Mouse (Mus musculus) midbrain, embryonic 11.5 days (tissue): ENCODE measurements around the gene Rcsd1. TPM values are rescaled to one million over a fixed set of nuclear protein-coding genes. Genes with fewer than 3 reads are reported as not detected.

Source experiments
- ATAC-seq: fragments of 200-750 bp; cut with Nextera tagmentation; 2 replicates; pipeline ENCODE4 v1.8.0; 2017; ENCODE audit warnings: moderate TSS enrichment, moderate library complexity; ENCODE audit not compliant: low FRiP score
- DNase-seq: peaks from one replicate; pipeline ENCODE4 v3.0.0; 2015; ENCODE audit warnings: low spot score; ENCODE audit errors: missing footprints
- H3K27ac ChIP-seq: fragments of 300-500 bp; sonication (generic); 2 replicates; pipeline ENCODE4 v1.5.1; 2014; ENCODE audit warnings: low read depth, low read length
- H3K27me3 ChIP-seq: fragments of 300-500 bp; sonication (generic); 2 replicates; pipeline ENCODE4 v1.6.1; 2014; ENCODE audit warnings: mild to moderate bottlenecking, low read length, moderate library complexity, mixed read lengths; ENCODE audit not compliant: control insufficient read depth, insufficient read depth
- H3K36me3 ChIP-seq: fragments of 300-500 bp; sonication (generic); 2 replicates; pipeline ENCODE4 v1.6.1; 2014; ENCODE audit warnings: mild to moderate bottlenecking, low read length, moderate library complexity, mixed read lengths; ENCODE audit not compliant: control insufficient read depth, insufficient read depth
- H3K4me1 ChIP-seq: fragments of 300-500 bp; sonication (generic); 2 replicates; pipeline ENCODE4 v1.6.1; 2014; ENCODE audit warnings: low read length; ENCODE audit not compliant: control insufficient read depth, insufficient read depth
- H3K4me2 ChIP-seq: fragments of 300-500 bp; sonication (generic); 2 replicates; pipeline ENCODE4 v1.6.1; 2014; ENCODE audit warnings: mild to moderate bottlenecking, moderate library complexity
- H3K4me3 ChIP-seq: fragments of 300-500 bp; sonication (generic); 2 replicates; pipeline ENCODE4 v1.5.1; 2014; ENCODE audit warnings: low read depth, low read length
- H3K9ac ChIP-seq: fragments of 300-500 bp; sonication (generic); 2 replicates; pipeline ENCODE4 v1.6.1; 2014; ENCODE audit warnings: low read length
- H3K9me3 ChIP-seq: fragments of 300-500 bp; sonication (generic); 2 replicates; pipeline ENCODE4 v1.6.1; 2016; ENCODE audit warnings: low read length; ENCODE audit not compliant: control insufficient read depth
- WGBS: fragments of 180-500 bp; shearing (Covaris S2); extraction: QIAGEN DNeasy Blood & Tissue Kit; methylation state at CpG from one replicate; pipeline ENCODE4 v1.1.7; 2014; 5-methylcytosine and 5-hydroxymethylcytosine counted together
- polyA plus RNA-seq: library from polyadenylated mRNA; unstranded; fragments of >200 nt; fragmentation: Nextera tagmentation; extraction: Ambion mirVana; gene quantifications from 2 replicates; pipeline ENCODE4 v1.2.1, GENCODE M21; 2014

The Rcsd1 gene
- polyA plus RNA-seq, 1 experiment from 2014 or later: 5.9 TPM

GRCm38 (mm10) chr1:165653126-165653885 is 56.3 kb downstream of the Rcsd1 start:
- Histone ChIP-seq H3K36me3 (no peaks in the 10 kb centered on the region), H3K27ac (no peak overlapping the region), H3K9me3 (no peaks in the 10 kb centered on the region), H3K4me2 (no peak overlapping the region), H3K4me1 (no peaks in the 10 kb centered on the region), H3K4me3 (no peak overlapping the region), H3K27me3 (no peaks in the 10 kb centered on the region), H3K9ac (no peak overlapping the region)
- DNase-seq: no peak
- WGBS: 89% methylated on average over 14 of the region's 14 CpGs
- ATAC-seq: no peak

DNA sequence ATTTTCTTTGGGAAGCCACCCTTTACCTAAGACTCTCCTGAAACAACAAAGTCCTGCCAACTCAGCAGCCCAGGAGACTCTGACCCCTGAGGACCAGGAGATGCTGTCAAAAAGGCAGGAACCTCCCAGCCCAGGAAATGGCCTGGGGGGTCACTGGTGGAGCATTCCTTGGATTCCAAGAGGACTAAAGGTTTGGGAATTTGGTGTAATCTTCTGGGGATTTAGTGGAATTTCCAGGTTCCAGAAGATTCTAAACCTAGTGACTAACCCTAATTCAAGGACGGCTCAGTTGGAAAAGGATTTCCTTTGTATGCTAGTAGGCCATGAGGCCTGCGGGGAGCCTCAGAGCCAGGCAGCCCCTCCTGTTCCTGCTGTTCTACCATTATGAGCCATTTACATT is 57.0 kb downstream of the Rcsd1 start:
- 63% methylated on average over 2 of the region's 2 CpGs for WGBS

GRCm38 (mm10) chr1:165651158-165651557 is 58.4 kb downstream of the Rcsd1 start:
- no peaks in the 10 kb centered on the region for H3K9me3 ChIP-seq
- WGBS: 84% methylated on average over 5 of the region's 5 CpGs

More for the DNA sequence above, 57.0 kb downstream of the Rcsd1 start:
- Histone ChIP-seq H3K4me2 (no peak overlapping the region), H3K4me3 (no peak overlapping the region), H3K27ac (no peak overlapping the region), H3K27me3 (no peaks in the 10 kb centered on the region), H3K9me3 (no peaks in the 10 kb centered on the region), H3K4me1 (no peaks in the 10 kb centered on the region), H3K36me3 (no peaks in the 10 kb centered on the region), H3K9ac (no peak overlapping the region)
- no peak for ATAC-seq
- DNase-seq: no peak

GRCm38 (mm10) chr1:165645102-165645501 is 64.5 kb downstream of the Rcsd1 start:
- no peaks in the 10 kb centered on the region for H3K4me1 ChIP-seq
- H3K27ac ChIP-seq: no peak overlapping the region
- no peak overlapping the region for H3K4me2 ChIP-seq
- WGBS: 85% methylated on average over 4 of the region's 4 CpGs
- DNase-seq: no peak
- H3K4me3 ChIP-seq: no peak overlapping the region
- H3K9me3 ChIP-seq: no peaks in the 10 kb centered on the region
- no peaks in the 10 kb centered on the region for H3K27me3 ChIP-seq
- no peak for ATAC-seq
- no peaks in the 10 kb centered on the region for H3K36me3 ChIP-seq
- H3K9ac ChIP-seq: no peak overlapping the region

More at GRCm38 (mm10) chr1:165651158-165651557, 58.4 kb downstream of the Rcsd1 start:
- no peak overlapping the region for H3K4me2 ChIP-seq
- H3K9ac ChIP-seq: no peak overlapping the region
- no peaks in the 10 kb centered on the region for H3K36me3 ChIP-seq
- no peak for DNase-seq
- H3K4me1 ChIP-seq: no peaks in the 10 kb centered on the region
- H3K27me3 ChIP-seq: no peaks in the 10 kb centered on the region
- ATAC-seq: no peak
- H3K27ac ChIP-seq: no peak overlapping the region
- H3K4me3 ChIP-seq: no peak overlapping the region

- Histone ChIP-seq H3K4me2 (no peak overlapping the region), H3K27ac (no peak overlapping the region), H3K36me3 (no peaks in the 10 kb centered on the region), H3K9me3 (no peaks in the 10 kb centered on the region), H3K4me1 (no peaks in the 10 kb centered on the region), H3K27me3 (no peaks in the 10 kb centered on the region), H3K9ac (no peak overlapping the region), H3K4me3 (no peak overlapping the region)
- DNase-seq (no peak), ATAC-seq (no peak)
- 79% methylated on average over 5 of the region's 5 CpGs for WGBS
These were observed 65.8 kb downstream of the Rcsd1 start for GRCm38 (mm10) chr1:165643735-165644134.

DNA sequence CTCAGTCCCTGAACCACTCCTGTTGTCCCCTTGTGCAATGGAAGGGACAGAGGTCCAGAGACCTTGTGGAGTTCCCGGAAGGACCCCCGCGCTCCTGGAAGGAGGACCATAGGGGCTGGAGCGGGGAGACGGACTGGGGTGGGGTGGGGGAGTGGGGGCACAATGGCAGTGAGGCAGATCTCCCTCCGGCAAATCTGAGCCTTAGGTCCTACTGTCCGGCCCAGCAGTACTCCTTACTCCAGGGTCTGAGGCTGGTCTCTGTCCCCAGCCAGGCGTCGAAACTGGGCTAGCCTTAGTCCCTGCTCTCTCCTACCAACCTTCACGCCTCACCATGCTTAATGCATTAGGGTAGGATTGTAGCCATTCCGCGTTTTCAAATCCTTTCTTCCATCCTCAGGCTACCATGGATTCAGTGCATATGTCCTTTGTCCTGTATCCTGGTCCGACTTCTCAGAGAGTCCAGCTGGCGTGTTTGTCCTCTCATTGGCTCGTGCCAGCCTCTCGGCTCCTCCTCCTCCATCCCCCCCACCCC is 66.7 kb downstream of the Rcsd1 start:
- peak; percentile 85 for ATAC-seq
- H3K27me3 ChIP-seq: no peaks in the 10 kb centered on the region
- peak overlapping the region; percentile 67 for H3K4me3 ChIP-seq
- H3K27ac ChIP-seq: peak overlapping the region; percentile 89
- H3K9me3 ChIP-seq: no peaks in the 10 kb centered on the region
- no peaks in the 10 kb centered on the region for H3K4me1 ChIP-seq
- H3K4me2 ChIP-seq: peak overlapping the region; percentile 59
- no peaks in the 10 kb centered on the region for H3K36me3 ChIP-seq
- WGBS: under 1% methylated on average over 16 of the region's 16 CpGs
- DNase-seq: peak; percentile 98
- peak overlapping the region; percentile 94 for H3K9ac ChIP-seq

- H3K27me3 ChIP-seq: no peaks in the 10 kb centered on the region
- H3K27ac ChIP-seq: peak overlapping the region; percentile 89
- H3K4me1 ChIP-seq: no peaks in the 10 kb centered on the region
- peak overlapping the region; percentile 59 for H3K4me2 ChIP-seq
- no peaks in the 10 kb centered on the region for H3K9me3 ChIP-seq
- WGBS: under 1% methylated on average over 75 of the region's 75 CpGs
- peak overlapping the region; percentile 67 for H3K4me3 ChIP-seq
- ATAC-seq (peak; percentile 85), DNase-seq (peak; percentile 100)
- H3K9ac ChIP-seq: peak overlapping the region; percentile 94
- no peaks in the 10 kb centered on the region for H3K36me3 ChIP-seq
These were observed 67.5 kb downstream of the Rcsd1 start for GRCm38 (mm10) chr1:165641786-165642771.

DNA sequence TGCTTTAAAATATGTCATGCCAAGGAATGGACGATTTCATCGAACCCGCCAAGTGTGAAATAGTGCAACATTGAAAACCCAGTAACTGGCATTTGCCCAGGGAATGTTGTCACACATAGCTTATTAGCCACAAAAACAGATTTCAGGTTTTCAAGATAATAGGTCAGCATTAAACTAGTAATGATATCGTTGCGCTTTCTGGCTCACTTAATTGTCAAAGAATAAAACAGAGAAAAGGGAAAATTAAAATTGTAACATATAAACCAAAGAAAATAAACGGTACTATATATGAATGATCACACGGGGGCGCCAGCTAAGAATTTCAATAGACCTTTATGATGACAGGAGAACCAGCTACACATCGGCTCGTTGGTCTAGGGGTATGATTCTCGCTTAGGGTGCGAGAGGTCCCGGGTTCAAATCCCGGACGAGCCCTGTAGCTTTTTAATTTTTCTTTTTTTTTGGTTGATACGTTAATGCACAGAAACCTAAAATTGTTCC is 68.2 kb downstream of the Rcsd1 start:
- DNase-seq: peak; percentile 99
- 6% methylated on average over 16 of the region's 16 CpGs for whole genome bisulfite sequencing
- Histone ChIP-seq H3K4me2 (peak overlapping the region; percentile 59; the same call in 1 of the 2 replicates), H3K27me3 (no peaks in the 10 kb centered on the region), H3K36me3 (no peaks in the 10 kb centered on the region), H3K27ac (no peak overlapping the region), H3K9ac (peak overlapping the region; percentile 10; the same call in 1 of the 2 replicates), H3K4me1 (peaks cover under 1% of the 10 kb centered on the region; the same call in 1 of the 2 replicates), H3K9me3 (no peaks in the 10 kb centered on the region), H3K4me3 (peak overlapping the region; percentile 67)
- ATAC-seq: peak; percentile 66
